Mouse (Mus musculus) liver, adult 2 months (tissue): ENCODE measurements at regions not wholly inside any gene's neighbourhood (a gene's known extent, or its start where the extent isn't known, plus 50 kb on each side); places are given as distances from the start of the nearest gene placed in this dataset.

ENCODE experiments used
- CTCF ChIP-seq: fragments of 200-500 bp; IDR thresholded peaks from 2 replicates; pipeline ENCODE4 v1.5.1; 2011; ENCODE audit warnings: low read depth, low read length, control low read depth
- POLR2A ChIP-seq: fragments of 200-500 bp; IDR thresholded peaks from 2 replicates; pipeline ENCODE4 v1.6.1; 2011; ENCODE audit warnings: low read length, control low read depth; ENCODE audit not compliant: insufficient read depth; ENCODE audit errors: extremely low read depth

DNA sequence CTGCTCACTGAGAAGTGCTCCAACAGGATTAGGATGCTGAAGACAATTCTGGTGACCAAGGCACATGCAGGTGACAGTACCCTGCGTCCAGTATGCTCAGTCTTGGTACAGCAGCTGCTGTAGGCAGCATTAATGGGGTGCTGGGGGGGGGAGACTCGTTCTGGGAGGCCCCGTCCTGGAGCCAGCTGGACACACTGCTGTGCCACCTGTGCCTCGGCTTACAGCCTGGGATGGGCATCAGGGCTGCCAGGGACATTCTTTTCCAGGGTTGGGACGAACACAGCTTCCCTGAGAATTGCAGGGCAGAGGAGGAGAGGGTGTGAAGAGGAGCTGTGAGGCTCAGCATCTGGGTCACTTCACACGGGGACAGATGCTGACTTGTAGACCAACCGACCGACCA lies 135.3 kb downstream of the Zfp36l2 start:
- TF ChIP-seq POLR2A (no peak), CTCF (no peak)
